Mouse (Mus musculus) lung, postnatal 4 days (tissue): ENCODE measurements around the gene Ttbk2.

Experiments
- DNase-seq, 2 experiments: peaks; one replicate each; pipeline ENCODE4 v3.0.0; 2021

Ttbk2 gene

DNA sequence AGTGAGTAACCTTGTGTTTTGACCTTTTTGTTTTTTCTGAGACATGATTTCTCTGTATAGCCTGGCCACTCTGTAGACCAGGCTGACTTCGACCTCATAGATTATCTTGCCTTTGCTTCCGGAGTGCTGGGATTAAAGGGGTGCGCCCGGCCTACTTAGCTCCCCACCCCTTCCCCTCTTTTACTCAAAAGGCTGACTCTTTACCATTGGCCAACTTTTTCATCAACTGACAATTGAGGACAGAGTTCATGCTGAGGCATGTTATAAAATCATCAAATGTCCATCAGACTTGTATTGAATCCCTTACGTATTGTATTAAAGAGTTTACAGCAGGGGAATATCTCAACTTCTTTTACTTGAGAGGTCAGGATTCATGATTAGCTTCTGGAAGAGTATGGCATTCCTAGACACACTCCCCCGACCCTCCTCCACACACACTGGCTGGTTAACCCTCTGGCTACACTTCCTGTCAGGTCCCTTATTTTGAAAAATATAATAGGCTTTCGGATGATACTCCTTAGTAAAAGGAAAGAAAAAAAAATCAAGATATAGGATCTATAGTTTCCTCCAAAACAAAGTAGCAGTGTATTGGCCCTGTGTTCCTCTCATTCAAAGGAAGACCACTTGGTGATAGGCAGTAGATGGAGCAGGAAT is 118.4 kb downstream of the Ttbk2 start:
- DNase-seq: no peak

GRCm38 (mm10) chr2:120731167-120731862 is 119.1 kb downstream of the Ttbk2 start:
- DNase-seq: peak; percentile 96

GRCm38 (mm10) chr2:120730639-120731166 is 119.7 kb downstream of the Ttbk2 start:
- DNase-seq: no peak

DNA sequence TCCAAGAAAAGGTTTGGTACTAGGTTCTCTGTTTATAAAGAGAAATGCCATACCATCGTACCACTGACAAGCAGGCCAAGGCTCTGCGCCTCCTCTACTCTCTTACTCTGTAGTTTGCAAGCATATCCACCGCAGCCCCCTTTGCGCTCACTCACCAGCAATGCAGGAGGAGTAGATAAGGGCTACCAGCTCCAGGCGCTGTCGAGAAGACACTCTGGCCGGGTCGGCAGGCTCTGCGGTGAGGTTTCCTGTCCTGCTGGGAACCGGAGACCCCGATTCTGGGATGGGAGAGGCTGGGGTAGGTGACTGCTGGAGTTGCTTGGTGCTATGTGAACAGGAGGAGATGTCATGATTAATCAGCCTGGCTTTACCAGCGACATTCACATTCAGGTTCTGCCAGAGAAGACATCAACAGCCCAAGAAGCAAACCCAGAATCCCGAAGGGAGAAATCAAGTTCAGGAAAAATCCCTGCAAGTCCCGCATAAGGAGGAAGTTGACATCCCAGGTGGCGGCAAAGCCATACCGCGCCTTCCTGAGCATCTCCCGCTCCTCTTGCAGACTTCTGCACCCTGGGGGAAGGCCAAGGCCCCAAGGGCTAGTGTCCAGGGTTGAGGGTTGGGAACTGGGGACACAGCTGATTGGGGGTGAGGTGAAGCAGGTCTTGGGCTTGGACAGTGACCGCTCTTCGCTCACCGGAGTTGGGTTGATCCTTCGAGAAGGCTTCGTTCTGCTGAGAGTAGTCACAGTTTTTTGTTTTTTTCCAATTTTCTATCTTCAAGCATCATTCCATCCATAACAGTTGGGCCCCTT is 120.4 kb downstream of the Ttbk2 start:
- DNase-seq: no peak

GRCm38 (mm10) chr2:120724176-120724575 is 126.2 kb downstream of the Ttbk2 start:
- no peak for DNase-seq

GRCm38 (mm10) chr2:120723621-120724020 is 126.8 kb downstream of the Ttbk2 start:
- no peak for DNase-seq

DNA sequence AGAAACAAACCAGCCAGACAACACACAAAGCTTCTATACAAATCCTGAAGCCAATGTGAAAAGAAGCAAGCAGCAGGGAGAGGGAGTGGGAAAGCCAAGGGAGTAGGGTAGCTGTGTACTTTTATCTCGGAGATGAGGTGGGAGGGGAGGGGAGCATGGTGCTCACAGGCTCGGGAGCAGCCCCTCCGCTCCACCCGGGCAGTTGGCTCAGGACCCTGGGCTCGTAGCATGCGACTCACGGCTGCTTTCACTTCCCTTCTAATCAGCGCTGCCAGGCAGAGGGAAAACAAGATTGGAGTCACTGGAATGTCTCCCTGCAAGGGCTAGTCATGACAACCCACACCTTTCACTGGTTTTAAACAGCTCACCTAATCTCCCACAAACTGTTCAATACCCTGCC is 127.9 kb downstream of the Ttbk2 start:
- DNase-seq: no peak

GRCm38 (mm10) chr2:120721911-120722310 is 128.5 kb downstream of the Ttbk2 start:
- no peak for DNase-seq

GRCm38 (mm10) chr2:120720821-120721220 is 129.6 kb downstream of the Ttbk2 start:
- DNase-seq: no peak

GRCm38 (mm10) chr2:120718496-120718895 is 131.9 kb downstream of the Ttbk2 start:
- no peak for DNase-seq

DNA sequence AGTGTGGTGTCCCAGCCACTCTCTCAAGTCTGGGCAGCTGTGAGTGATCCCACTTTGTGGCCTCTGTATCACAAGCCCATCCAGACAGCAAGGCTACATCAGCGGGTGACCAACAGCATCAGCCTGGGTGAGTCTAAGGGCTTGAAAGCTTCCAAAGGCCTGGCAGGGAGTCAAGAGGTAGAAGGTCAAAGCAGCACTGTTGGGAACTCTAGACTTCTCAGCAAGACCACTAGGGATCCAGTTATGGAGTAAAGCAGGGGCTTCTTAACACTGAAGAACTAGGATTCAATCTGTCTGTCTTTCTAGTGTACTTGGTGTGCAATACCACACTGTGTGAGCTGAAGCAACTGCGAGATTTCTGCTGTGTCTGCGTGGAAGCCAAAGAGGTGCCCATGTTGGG is 137.0 kb downstream of the Ttbk2 start:
- no peak for DNase-seq

DNA sequence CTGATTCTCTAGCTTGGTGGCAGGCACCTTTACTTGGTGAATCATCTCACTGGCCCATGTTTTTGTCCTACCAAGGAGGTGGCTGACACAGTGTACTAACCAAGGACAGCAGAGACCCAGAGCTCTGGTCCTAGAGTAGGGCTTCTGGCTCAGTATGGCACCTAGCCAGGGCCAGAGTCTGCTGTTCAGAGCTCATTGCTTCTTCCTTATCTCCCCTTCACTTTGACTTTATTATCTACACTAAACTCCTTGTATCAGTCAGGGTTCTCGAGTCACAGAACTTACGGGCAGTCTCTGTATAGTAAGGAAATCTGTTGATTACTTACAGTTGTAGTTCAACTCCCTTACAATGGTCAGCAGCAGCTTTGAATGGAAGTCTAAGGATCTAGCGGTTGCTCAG is 139.5 kb downstream of the Ttbk2 start:
- DNase-seq: no peak

GRCm38 (mm10) chr2:120710154-120710553 is 140.2 kb downstream of the Ttbk2 start:
- DNase-seq: no peak

DNA sequence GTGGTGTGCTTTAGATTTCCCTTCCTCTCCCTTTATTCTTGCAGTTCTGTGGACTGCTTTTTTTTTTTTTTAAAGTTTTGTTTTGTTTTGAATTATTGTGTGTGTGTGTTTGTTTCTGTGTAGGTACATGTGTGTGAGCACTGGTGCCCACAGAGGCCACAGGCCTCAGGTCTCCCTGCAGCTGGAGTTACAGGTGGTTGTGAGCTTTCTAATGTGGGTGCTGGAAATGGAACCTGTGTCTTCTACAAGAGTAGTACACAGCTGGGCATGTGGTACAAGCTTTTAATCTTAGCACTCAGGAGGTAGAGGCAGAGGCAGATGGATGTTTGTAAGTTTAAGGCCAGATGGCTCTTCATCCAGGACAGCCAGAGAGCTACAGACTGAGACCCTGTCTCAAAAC is 143.4 kb downstream of the Ttbk2 start:
- DNase-seq: no peak

DNA sequence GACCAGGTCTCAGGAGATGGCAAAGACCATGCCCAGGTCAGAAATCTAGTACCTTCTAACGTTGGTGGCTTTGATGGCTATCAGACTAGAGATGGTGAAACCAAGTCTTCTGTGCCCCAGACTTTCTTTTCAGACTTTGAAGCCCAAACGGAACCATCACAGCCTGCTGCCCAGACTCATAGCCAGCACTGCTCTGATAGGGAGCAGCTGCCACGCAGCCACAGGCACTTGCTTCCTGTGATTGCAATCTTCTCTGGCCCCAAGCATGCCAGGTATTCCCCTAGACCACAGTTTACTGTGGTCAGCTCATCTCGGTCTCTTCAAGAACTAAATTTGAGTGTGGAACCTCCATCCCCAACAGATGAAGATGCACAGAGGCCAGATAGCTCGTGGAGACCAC is 147.7 kb downstream of the Ttbk2 start:
- no peak for DNase-seq

DNA sequence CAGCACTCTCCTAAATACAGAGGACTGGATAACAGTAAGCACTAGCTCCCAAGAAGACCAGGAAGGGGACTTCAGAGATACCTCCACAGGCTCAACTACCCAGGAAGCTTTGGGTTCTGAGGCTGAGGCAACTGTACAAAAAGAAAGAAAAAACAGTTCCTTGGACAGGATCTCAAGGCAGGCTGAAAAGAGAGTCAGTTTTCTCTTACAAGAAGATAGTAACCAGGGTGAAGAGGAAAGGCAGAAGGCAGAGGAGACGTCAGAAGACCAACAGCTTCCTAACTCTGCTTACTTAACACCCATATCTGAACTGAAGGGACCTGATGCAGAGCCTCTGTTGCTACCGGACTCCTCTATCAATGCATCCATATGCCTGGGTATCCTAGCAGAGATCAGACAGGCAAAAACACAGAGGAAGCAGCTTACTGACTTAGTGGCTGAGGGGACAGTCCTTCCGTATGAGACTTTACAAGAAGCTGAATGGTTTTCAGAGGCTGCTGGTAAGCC is 150.0 kb downstream of the Ttbk2 start:
- DNase-seq: no peak

GRCm38 (mm10) chr2:120697767-120698166 is 152.6 kb downstream of the Ttbk2 start:
- DNase-seq: no peak
